Mouse (Mus musculus): ENCODE data around the gene Lrmda.

The Lrmda gene

GRCm38 (mm10) chr14:22495286-22495685 lies 475.8 kb downstream of the Lrmda start:
- DNase-seq (ENCODE audit: low read depth, low spot score): no peak

- no peak for DNase-seq (ENCODE audit: low read depth, low spot score)
These were observed 478.2 kb downstream of the Lrmda start for GRCm38 (mm10) chr14:22497636-22498131.

- DNase-seq (ENCODE audit: low read depth, low spot score): no peak
These were observed 490.4 kb downstream of the Lrmda start for GRCm38 (mm10) chr14:22509747-22510530.

DNA sequence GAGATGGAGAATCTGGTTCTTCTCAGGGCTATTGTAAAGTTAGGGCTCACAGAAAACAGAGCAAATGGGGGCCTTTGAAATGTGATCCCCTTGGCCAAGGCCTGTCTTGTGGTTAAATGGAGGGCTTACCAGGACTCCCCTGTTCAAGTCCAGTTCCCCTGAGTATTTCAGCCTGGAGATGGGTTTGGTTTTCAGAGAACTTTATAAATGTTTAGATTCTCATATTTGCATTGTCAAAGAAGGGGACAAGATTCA lies 490.9 kb downstream of the Lrmda start:
- DNase-seq (ENCODE audit: low read depth, low spot score): no peak

DNA sequence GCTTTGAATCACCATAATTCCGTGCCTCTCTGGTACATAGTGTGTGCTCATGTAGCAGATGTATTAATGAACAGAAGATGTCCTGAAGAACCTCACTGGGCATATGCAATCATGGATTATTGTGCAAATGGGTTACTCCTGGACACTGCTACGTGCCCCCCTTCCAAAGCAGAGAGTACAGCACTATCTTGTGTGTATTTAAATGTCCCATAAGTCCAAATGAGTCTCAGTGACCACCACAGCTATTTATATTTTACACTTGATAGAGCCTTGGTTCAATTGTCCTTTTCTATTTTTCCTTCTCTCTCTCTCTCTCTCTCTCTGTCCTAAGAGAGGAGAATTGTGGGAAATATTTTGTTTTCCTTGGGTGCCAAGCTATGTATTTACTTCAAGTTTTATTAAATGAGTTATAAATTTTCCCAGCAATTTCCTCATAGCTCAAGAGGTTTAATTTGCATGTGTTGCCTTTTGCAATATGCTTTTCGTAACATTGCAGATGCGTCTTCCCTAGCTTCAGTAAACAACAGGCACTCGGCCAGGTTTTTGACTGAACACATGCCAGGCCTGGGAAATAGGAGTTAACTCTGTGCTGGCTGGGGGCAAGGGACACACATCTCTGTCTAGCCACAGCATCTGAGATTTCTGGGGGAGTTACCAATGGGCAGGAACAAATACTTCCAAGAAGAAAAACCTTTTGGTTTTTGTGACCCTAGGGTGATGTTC lies 495.0 kb downstream of the Lrmda start:
- DNase-seq (ENCODE audit: low read depth, low spot score): no peak

DNA sequence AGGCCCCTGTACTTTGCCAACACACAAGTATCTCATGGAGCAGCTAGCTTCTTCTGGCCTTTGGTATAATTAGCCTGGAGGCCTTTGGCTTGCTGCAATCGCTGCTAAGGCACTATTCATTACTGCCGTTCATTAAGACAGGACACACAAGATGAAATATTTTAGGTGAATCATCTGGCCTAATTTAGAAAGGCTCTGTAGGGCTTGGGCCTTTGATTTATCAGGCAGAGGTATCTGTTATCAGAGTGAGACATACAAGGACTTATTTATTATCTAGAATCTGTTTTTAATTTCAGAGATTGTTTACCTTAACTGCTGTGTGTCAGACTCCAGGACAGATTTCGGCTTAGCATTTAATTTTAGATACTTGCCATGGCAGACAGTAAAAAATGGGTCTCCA lies 511.2 kb downstream of the Lrmda start:
- DNase-seq (ENCODE audit: low read depth, low spot score): no peak

GRCm38 (mm10) chr14:22533501-22533900 lies 514.0 kb downstream of the Lrmda start:
- no peak for DNase-seq (ENCODE audit: low read depth, low spot score)

DNA sequence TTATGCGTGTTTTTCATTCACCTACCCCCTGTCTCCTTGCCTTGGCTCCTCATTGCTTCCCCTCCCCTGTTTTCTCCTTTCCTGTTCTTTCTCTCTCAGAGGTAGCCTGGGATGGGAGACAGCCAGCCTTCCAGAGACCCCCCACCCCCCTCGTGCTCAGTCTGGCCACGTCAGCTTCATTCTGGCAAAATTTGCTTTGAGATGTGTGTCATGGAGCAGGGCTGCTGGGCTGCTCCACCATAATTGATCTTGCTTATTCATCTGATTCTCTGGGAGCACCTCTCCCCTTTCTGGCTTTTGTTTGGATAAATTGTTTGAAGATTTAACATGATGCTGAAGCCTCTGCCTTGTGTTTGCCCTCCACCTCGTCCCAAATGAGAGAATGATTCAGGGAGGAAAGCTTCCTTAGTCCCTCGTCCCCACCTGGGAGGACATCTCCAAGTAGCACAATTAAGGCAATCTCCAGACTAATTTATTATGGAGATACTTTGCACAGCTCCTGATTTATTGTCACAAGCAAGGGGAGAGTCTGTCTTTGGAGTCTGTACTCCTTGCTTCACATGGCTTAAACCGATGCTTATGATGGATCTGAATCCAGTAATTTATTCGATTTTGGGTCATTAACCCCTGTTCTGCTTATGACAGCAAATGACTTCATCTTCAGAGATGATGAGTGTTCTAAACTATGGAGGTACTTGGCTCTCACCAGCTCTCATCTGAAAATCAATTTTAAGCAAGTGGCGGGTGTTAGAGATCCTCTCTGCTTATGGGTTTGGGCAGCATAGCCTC lies 526.6 kb downstream of the Lrmda start:
- no peak for DNase-seq (ENCODE audit: low read depth, low spot score)

DNA sequence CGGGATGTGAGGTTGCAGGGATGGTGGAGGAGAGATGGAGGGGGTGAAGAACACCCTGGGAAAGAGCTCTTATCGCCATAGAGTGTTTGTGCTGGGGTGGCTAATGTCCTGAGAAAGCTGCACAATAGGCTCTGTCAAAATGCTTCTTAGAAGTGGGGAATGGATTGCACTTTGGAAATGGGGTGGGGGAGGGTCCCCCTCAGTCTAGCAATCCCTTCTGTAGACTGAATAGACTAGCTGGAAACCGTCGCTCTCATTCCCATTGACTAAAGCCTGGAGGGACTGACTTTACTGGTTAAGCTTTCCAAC lies 527.1 kb downstream of the Lrmda start:
- DNase-seq (ENCODE audit: low read depth, low spot score): no peak

GRCm38 (mm10) chr14:22548286-22548685 lies 528.8 kb downstream of the Lrmda start:
- no peak for DNase-seq (ENCODE audit: low read depth, low spot score)

DNA sequence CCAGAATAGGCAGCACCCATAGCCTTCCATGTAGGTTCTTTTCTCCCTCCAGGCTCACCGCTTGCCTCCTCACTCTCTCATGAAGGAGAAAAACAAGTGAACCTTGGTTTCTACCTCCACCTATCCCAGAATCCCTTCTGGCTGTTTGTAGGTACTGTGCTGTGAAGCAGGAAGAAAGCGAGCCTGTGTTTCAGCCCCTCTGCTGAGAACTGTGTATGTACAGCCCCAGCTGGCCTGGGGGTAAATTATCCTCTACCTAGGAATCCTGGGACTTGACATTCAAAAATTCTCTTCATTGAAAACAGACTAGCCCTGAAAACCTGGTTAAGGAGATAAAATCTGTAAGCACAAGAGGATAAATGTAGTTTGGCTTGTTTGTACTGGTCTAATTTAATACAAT lies 529.7 kb downstream of the Lrmda start:
- DNase-seq (ENCODE audit: low read depth, low spot score): no peak

DNA sequence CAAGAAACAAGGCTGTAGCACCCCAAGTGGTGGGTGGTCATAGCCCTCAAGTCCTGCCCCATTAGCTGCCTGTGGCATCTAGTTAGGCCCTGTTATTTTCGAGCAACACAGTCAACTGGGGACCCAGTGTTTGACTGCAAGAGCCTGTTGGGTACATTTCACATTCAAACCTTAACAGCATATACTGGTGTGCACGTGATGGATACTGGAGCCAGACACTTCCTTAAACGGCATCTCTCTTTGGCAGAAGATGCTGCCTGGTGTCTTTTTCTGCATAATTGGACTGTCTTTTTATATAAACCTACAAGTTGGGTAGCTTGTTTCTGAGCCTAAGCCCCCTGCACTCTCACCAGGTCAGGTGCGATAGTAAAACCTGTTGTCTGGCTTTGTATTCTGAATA lies 532.8 kb downstream of the Lrmda start:
- DNase-seq (ENCODE audit: low read depth, low spot score): no peak

GRCm38 (mm10) chr14:22552841-22553240 lies 533.3 kb downstream of the Lrmda start:
- no peak for DNase-seq (ENCODE audit: low read depth, low spot score)

- no peak for DNase-seq (ENCODE audit: low read depth, low spot score)
These were observed 534.2 kb downstream of the Lrmda start for GRCm38 (mm10) chr14:22553717-22554116.

DNA sequence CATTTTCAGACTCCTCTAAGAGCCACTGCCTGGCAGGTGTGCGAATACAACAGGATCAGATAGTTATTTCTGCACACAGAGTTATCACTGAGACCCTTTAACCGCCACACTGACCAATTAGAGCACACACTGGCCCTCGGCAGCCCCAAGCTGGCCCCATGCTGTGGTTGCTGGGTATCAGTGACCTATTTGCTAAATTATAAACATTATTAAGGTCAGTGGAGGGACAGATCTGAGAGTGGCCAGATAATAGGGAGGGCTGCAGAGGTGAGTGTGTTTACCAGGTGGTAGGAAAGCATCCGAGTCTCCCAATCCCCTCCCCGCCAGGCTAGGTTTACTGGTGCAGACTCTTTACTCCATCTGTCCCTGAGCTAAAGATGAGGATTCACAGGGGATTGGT lies 553.0 kb downstream of the Lrmda start:
- no peak for DNase-seq (ENCODE audit: low read depth, low spot score)

DNA sequence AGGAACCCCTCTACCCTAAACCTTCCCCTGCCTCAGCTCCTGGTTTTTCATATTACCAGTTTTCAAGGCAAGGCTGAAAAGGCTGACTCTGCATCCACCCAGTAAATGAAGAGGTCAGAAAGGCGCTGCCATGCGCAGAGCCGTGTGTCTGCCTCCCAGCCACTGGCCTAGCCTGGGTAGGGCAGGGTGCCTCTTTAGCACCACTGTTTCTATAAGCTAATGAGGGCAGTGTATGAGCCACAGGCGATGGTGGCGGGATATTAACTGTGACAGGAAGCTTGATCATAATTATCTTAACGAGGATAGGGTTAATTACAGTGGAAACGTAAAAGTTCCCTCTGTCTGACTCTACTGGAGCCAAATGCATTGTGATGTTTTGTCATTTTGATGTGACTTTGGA lies 554.1 kb downstream of the Lrmda start:
- no peak for DNase-seq (ENCODE audit: low read depth, low spot score)

GRCm38 (mm10) chr14:22574006-22574405 lies 554.5 kb downstream of the Lrmda start:
- DNase-seq (ENCODE audit: low read depth, low spot score): peak; percentile 73

DNA sequence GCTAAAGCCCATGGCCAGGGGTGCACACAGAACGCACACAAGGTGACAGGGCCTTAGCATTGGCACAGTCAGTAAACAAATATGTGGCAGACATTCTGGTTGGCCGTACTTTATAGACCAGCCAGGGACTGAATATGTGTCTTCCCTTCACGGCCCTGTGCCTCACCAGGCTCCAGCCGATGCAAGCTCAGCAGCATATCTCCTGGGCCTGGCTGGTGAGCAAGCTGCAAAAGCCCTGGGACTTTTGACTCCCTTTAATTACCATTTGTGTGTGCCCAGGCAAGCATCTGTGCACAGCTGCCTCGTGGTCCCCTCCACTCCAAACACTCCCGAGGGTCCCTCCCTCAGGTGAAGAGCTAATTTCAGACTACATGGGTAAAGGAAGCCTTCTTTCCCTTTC lies 556.9 kb downstream of the Lrmda start:
- DNase-seq (ENCODE audit: low read depth, low spot score): no peak

DNA sequence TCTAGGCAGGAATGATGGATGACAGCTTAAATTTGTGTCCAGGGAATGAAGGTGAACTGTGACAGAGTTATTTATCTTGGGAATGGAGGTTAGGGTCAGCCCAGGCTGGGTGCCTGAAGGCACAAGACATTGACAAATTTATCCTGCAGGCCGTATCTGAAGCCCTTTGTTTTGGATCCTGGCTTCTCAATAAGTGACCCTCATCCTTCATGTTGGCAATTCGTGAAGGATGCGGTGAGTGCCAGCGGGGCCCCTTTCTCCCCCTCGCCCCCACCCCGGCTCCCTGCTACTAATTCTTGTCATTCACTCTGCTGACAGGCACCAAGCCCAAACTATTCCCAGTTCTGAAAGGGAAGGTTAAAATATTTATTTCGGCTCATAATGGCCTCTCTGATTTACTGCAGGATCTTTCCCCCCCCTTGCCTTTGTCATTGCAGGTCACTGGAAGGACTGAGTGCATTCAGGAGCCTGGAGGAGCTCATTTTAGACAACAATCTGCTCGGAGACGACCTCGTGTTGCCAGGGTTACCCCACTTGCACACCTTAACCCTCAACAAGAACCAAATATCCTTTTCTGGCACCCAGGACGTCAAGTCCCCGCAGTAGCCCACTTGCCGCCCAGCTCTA lies 558.0 kb downstream of the Lrmda start:
- no peak for DNase-seq (ENCODE audit: low read depth, low spot score)

DNA sequence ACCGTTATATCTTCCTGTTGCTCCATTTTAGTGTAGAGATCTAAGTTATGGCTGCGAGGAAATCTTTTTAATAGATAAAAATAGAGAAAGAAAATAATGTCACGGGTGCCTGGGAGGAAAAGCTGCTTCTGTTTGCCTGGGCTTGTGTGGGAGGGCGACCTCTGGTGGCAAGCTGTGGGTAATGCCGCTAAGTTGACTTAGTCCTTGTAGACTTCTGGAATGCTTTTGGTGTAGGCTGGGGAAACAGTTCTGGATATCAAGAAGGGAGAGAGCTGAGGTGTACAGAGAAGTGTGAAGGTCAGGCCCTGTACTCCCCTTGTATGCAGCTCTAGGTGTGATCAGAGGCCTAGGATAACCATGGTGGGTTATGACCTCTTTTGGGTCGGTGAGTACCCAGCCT lies 558.7 kb downstream of the Lrmda start:
- DNase-seq (ENCODE audit: low read depth, low spot score): peak; percentile 64

DNA sequence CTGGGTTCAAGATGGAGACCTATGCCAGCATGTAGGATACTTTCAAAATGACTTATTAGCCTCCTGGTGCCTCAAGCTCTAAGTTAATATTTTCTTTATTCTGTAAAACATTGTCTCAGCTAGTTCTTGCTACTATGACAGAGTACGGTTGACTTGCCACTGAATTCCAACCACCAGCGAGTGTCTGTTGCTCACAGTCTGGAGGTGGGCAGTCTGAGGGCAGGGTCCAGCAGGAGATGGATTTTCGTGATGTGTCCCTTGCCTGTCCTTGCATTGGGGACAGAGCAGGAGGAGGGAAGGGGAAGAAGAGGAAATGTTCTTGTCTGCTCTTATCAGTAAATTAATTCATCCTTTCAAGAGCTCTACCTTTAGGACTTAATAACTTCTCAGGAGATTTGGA lies 559.5 kb downstream of the Lrmda start:
- DNase-seq (ENCODE audit: low read depth, low spot score): no peak

DNA sequence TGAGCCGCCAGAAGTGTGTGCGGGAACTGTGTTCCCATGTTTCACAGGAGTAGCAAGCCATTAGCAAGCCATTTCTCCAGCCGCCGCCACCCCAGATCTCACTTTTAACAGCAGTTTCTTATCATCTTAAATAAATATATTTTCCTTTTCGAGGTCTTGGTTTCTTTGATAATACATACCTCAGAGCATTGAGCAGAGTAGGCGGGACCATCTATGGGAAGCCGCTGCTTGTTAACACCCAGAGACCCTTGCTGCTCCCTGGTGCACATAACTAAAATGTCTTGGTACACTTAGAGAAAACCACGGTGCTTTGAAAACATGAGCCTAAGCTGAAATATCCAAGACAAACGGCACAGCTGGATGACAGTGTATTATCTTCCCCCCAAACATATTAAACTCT lies 562.6 kb downstream of the Lrmda start:
- no peak for DNase-seq (ENCODE audit: low read depth, low spot score)
